Mouse (Mus musculus) liver, adult (tissue): ENCODE measurements around the gene Fermt3.

ENCODE experiments used
- GATA4 ChIP-seq: IDR thresholded peaks from 2 replicates; pipeline ENCODE4 v1.6.1; 2014; ENCODE audit warnings: mild to moderate bottlenecking, low read length; ENCODE audit not compliant: insufficient replicate concordance

The Fermt3 gene

GRCm38 (mm10) chr19:6985300-6985699, 34.0 kb downstream of the Fermt3 start:
- TF ChIP-seq GATA4 = no peak

GRCm38 (mm10) chr19:6983621-6984020, 35.6 kb downstream of the Fermt3 start:
- no peak for TF ChIP-seq GATA4

DNA sequence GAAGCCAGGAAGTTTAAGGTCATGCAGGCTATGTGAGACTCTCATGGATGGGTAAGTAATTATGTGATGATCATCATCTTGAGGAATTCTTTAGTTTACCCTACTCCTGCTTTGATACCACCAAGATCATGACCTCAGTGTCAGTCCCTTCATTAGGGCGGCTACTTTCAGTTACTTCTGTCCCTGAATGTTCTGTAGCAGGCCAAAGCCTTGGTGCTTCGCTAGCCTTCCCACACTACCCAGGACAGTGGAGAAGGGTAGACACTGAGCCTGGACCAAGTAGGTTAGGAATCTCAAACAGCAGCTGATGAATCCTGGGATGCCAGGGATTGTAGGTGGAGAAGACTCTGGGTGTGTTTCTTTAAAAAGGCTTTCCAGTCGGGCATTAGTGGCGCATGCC, 37.8 kb downstream of the Fermt3 start:
- no peak for TF ChIP-seq GATA4

- TF ChIP-seq GATA4 = 0 out of 2 replicates have a peak, but pooled peaks have one; percentile 0
These were observed 38.7 kb downstream of the Fermt3 start, which contains the start of gene Fkbp2 for GRCm38 (mm10) chr19:6980381-6981093. Gene Fkbp2 (minus strand): TSS chr19:6980501.

GRCm38 (mm10) chr19:6979486-6980380, 39.5 kb downstream of the Fermt3 start:
- 0 out of 2 replicates have a peak, but pooled peaks have one; percentile 4 for TF ChIP-seq GATA4

- TF ChIP-seq GATA4 = no peak
These were observed 40.2 kb downstream of the Fermt3 start for GRCm38 (mm10) chr19:6979001-6979479.

GRCm38 (mm10) chr19:6978639-6978974, 40.7 kb downstream of the Fermt3 start:
- TF ChIP-seq GATA4 = no peak

- no peak for TF ChIP-seq GATA4
These were observed 41.3 kb downstream of the Fermt3 start for GRCm38 (mm10) chr19:6977759-6978638.

DNA sequence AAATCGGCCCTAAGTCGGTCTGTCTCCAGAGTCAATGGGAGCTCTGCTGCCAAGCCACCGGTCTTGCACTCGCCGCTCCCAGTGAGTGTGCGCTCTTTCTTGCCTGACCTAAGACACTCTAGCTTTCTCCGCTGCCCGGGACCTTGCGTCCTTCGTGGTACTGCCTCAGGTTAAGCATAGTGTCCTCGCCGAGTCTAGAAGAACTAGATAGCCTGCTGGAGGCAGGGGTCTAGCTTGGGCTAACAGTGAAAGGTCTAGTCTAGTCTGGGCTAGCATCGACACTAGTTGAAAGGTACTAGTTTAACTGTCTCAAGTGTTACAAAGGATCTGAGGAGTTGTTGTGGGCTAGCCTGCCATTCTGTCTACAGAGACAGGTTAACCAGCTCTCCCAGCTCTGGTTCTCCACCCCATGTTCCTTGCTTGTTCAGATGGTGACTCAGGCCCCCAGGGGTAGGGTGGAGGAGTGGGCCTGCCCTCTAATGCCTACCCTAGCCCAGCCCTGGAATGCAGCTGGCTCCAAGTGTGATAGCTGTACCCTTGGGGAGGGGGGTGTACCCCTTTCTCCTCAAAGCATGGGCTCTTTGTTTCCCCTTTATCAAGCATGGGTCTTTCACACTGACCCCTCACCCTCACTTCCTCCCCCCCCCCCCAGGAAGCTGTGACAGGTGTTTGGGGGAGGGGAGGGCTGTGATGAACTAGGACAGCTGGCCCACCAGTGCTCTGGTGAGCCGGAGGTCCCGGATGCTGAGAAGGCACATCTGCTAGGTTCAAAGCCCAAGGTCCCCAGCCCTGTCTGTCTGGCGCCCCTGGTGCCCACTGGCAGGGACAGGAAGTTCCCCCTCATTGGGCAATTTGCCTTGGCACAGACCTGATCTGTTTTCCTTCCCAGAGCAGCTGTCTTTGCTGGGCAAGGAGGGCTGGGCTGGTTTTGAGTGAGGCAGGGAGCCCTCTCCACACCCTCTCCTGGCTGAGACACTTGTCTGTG, 43.4 kb downstream of the Fermt3 start, which contains the start of gene Plcb3:
Gene Plcb3 (minus strand): TSS at position 934 of the 985 bp plus-strand sequence.
- TF ChIP-seq GATA4 = no peak

DNA sequence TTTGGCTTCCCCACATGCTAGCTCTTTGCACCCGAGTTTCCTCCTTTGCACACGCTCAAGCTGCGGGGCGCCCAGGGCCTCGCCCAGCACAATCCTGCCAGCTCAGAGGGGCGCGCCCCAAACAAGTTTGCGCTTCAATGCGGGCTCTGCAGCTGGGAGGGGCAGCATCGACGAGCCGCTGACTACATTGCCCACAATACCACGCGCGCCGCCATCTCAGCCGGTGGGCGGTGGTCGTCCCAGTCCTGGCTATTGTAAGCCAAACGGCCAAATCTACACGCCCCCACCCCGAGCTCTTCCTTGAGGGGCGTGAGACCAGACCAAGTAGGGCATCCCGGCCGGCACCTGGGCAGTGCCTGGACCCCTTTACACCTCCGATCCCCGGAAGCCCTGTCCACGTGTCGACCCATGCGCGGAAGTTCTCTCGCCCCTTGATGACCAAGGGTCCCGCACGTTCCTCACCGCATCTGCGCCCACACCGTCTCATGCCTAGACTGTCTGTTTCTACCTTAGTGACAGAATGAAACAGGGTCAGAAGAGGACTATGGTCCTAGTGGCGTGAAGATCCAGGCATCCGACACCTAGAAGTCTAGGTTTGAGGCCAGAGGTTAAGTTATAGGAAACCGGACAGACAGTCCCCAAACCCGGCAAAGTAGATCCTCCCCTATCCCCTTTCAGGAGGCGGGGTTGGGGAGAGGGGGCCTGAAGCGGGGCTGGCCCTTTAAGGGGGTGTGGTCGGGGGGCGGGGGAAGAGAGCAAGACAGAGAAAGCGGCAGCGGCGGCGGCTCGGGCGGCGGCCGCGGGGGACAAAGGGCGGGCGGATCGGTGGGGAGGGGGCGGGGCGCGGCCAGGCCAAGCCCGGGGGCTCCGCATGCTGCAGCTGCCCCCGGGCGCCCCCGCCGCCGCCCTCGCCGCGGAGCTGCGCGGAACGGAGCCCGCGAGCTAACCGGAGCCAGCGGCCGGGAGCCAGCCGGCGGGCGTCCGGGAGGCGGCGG, 44.8 kb downstream of the Fermt3 start, which contains the start of gene Ppp1r14b:
Gene Ppp1r14b (plus strand): TSS at position 758 of the 995 bp plus-strand sequence.
- no peak for TF ChIP-seq GATA4

DNA sequence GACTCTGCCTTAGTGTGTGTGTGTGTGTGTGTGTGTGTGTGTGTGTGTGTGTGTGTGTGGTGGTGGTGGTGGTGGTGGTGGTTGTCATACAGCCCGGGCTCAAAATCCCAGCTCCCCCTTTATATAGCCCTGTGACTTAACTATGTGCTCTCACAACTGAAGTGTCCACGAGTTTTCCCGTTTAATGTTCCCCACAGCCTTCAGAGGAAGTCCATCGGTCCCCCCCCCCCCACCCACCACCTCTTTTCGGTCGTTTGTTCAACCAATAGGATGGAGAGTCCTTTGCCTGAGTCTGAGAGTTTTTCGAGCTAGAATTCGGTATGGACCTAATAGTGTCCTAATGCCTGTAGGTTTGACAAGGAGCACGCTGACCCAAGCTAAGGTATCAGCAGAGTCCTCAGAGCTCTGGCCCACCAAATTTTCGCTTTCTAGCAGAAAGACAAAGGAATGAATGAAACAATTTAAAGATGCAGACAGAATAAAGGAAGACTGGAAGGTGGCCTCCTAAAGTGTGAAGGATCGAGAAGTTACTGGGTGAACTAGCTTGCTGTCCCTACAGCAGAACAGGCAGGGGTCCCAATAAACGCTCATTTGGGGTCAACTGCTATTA, 45.6 kb downstream of the Fermt3 start:
- TF ChIP-seq GATA4 = no peak
